Mouse (Mus musculus): ENCODE measurements around the gene Tdrkh. TPM values are rescaled to one million over a fixed set of nuclear protein-coding genes. Genes with fewer than 3 reads are reported as not detected.

The Tdrkh gene
- polyA plus RNA-seq, 1 experiment: 22.8 TPM

- Histone ChIP-seq H3K27me3 (ENCODE audit: control insufficient read depth, insufficient read depth, low read length) (no peaks in the 10 kb centered on the region), H3K4me1 (ENCODE audit: control insufficient read depth, insufficient read depth, low read length) (no peaks in the 10 kb centered on the region; the same call in 1 of the 2 replicates), H3K4me3 (replicated peaks; ENCODE audit: insufficient read depth, low read depth, low read length) (no peak overlapping the region), H3K27ac (ENCODE audit: insufficient read depth, low read length) (no peak overlapping the region)
- peak in 1 of 2 experiments; percentile 20 for DNase-seq
- TF ChIP-seq POLR2A (IDR thresholded peaks at IDR 0.05; ENCODE audit: borderline replicate concordance, insufficient read depth, low read length): no peak
- no peak for TF ChIP-seq CTCF (IDR thresholded peaks at IDR 0.05; ENCODE audit: borderline replicate concordance, insufficient read depth, low read depth, low read length)
- WGBS: 63% methylated on average over 13 of the region's 13 CpGs
These were observed 52.8 kb downstream of the Tdrkh start for GRCm38 (mm10) chr3:94465632-94466430.

- no peak for DNase-seq
- Histone ChIP-seq H3K4me3 (replicated peaks; ENCODE audit: insufficient read depth, low read depth, low read length) (no peak overlapping the region), H3K27ac (ENCODE audit: insufficient read depth, low read length) (no peak overlapping the region), H3K4me1 (ENCODE audit: control insufficient read depth, insufficient read depth, low read length) (peaks cover 12% of the 10 kb centered on the region), H3K27me3 (ENCODE audit: control insufficient read depth, insufficient read depth, low read length) (no peaks in the 10 kb centered on the region)
- no peak for TF ChIP-seq CTCF (IDR thresholded peaks at IDR 0.05; ENCODE audit: borderline replicate concordance, insufficient read depth, low read depth, low read length)
- TF ChIP-seq POLR2A (IDR thresholded peaks at IDR 0.05; ENCODE audit: borderline replicate concordance, insufficient read depth, low read length): no peak
- WGBS: 67% methylated on average over 3 of the region's 3 CpGs
These were observed 55.9 kb downstream of the Tdrkh start for GRCm38 (mm10) chr3:94468931-94469330.

- DNase-seq: peak in 1 of 2 experiments; percentile 15
- Histone ChIP-seq H3K4me3 (replicated peaks; ENCODE audit: insufficient read depth, low read depth, low read length) (peak overlapping the region; percentile 31), H3K4me1 (ENCODE audit: control insufficient read depth, insufficient read depth, low read length) (peaks cover 17% of the 10 kb centered on the region), H3K27ac (ENCODE audit: insufficient read depth, low read length) (no peak overlapping the region), H3K27me3 (ENCODE audit: control insufficient read depth, insufficient read depth, low read length) (no peaks in the 10 kb centered on the region)
- TF ChIP-seq CTCF (IDR thresholded peaks at IDR 0.05; ENCODE audit: borderline replicate concordance, insufficient read depth, low read depth, low read length): no peak
- no peak for TF ChIP-seq POLR2A (IDR thresholded peaks at IDR 0.05; ENCODE audit: borderline replicate concordance, insufficient read depth, low read length)
- 18% methylated on average over 28 of the region's 28 CpGs for WGBS
These were observed 59.5 kb downstream of the Tdrkh start for GRCm38 (mm10) chr3:94472447-94473114.

- peaks cover 17% of the 10 kb centered on the region for H3K4me1 ChIP-seq (ENCODE audit: control insufficient read depth, insufficient read depth, low read length)
- H3K27me3 ChIP-seq (ENCODE audit: control insufficient read depth, insufficient read depth, low read length): no peaks in the 10 kb centered on the region
- TF ChIP-seq CTCF (IDR thresholded peaks at IDR 0.05; ENCODE audit: borderline replicate concordance, insufficient read depth, low read depth, low read length) (no peak), POLR2A (IDR thresholded peaks at IDR 0.05; ENCODE audit: borderline replicate concordance, insufficient read depth, low read length) (no peak)
- H3K4me3 ChIP-seq (replicated peaks; ENCODE audit: insufficient read depth, low read depth, low read length): no peak overlapping the region
- DNase-seq: peak in 1 of 2 experiments; percentile 19
- 46% methylated on average over 10 of the region's 10 CpGs for WGBS
- H3K27ac ChIP-seq (ENCODE audit: insufficient read depth, low read length): no peak overlapping the region
These were observed 60.0 kb downstream of the Tdrkh start for GRCm38 (mm10) chr3:94473115-94473505.

GRCm38 (mm10) chr3:94473567-94474232 is 60.6 kb downstream of the Tdrkh start:
- DNase-seq: no peak
- no peak for TF ChIP-seq CTCF (IDR thresholded peaks at IDR 0.05; ENCODE audit: borderline replicate concordance, insufficient read depth, low read depth, low read length)
- TF ChIP-seq POLR2A (IDR thresholded peaks at IDR 0.05; ENCODE audit: borderline replicate concordance, insufficient read depth, low read length): no peak
- 29% methylated on average over 5 of the region's 5 CpGs for WGBS
- H3K27me3 ChIP-seq (ENCODE audit: control insufficient read depth, insufficient read depth, low read length): no peaks in the 10 kb centered on the region
- H3K4me3 ChIP-seq (replicated peaks; ENCODE audit: insufficient read depth, low read depth, low read length): no peak overlapping the region
- H3K4me1 ChIP-seq (ENCODE audit: control insufficient read depth, insufficient read depth, low read length): peaks cover 17% of the 10 kb centered on the region
- H3K27ac ChIP-seq (ENCODE audit: insufficient read depth, low read length): no peak overlapping the region

GRCm38 (mm10) chr3:94476301-94477035 is 63.4 kb downstream of the Tdrkh start:
- Histone ChIP-seq H3K4me1 (ENCODE audit: control insufficient read depth, insufficient read depth, low read length) (peaks cover 26% of the 10 kb centered on the region), H3K27ac (ENCODE audit: insufficient read depth, low read length) (no peak overlapping the region), H3K4me3 (replicated peaks; ENCODE audit: insufficient read depth, low read depth, low read length) (no peak overlapping the region), H3K27me3 (ENCODE audit: control insufficient read depth, insufficient read depth, low read length) (no peaks in the 10 kb centered on the region)
- 83% methylated on average over 8 of the region's 8 CpGs for WGBS
- DNase-seq: no peak
- TF ChIP-seq CTCF (IDR thresholded peaks at IDR 0.05; ENCODE audit: borderline replicate concordance, insufficient read depth, low read depth, low read length): no peak
- no peak for TF ChIP-seq POLR2A (IDR thresholded peaks at IDR 0.05; ENCODE audit: borderline replicate concordance, insufficient read depth, low read length)

GRCm38 (mm10) chr3:94477444-94477843 is 64.4 kb downstream of the Tdrkh start:
- peak overlapping the region; percentile 45; the same call in 1 of the 2 replicates for H3K27ac ChIP-seq (ENCODE audit: insufficient read depth, low read length)
- DNase-seq: peak; percentile 46 to 60
- no peak for TF ChIP-seq POLR2A (IDR thresholded peaks at IDR 0.05; ENCODE audit: borderline replicate concordance, insufficient read depth, low read length)
- no peak for TF ChIP-seq CTCF (IDR thresholded peaks at IDR 0.05; ENCODE audit: borderline replicate concordance, insufficient read depth, low read depth, low read length)
- peaks cover 26% of the 10 kb centered on the region for H3K4me1 ChIP-seq (ENCODE audit: control insufficient read depth, insufficient read depth, low read length)
- 2% methylated on average over 4 of the region's 4 CpGs for WGBS
- H3K27me3 ChIP-seq (ENCODE audit: control insufficient read depth, insufficient read depth, low read length): no peaks in the 10 kb centered on the region
- peak overlapping the region; percentile 86 for H3K4me3 ChIP-seq (replicated peaks; ENCODE audit: insufficient read depth, low read depth, low read length)
